Mouse (Mus musculus) cortical plate, adult 2 months (tissue): ENCODE measurements around the gene Mrpl57.

Experiments used
- CTCF ChIP-seq: fragments of 200-500 bp; IDR thresholded peaks from 2 replicates; pipeline ENCODE4 v1.5.1; 2011; ENCODE audit warnings: mild to moderate bottlenecking, control low read depth, low read length; ENCODE audit not compliant: insufficient read depth; ENCODE audit errors: extremely low read depth
- POLR2A ChIP-seq: fragments of 200-500 bp; IDR thresholded peaks from 2 replicates; pipeline ENCODE4 v1.6.1; 2011; ENCODE audit warnings: mild to moderate bottlenecking, low read length, control low read depth; ENCODE audit not compliant: insufficient read depth; ENCODE audit errors: extremely low read depth

GRCm38 (mm10) chr14:57877921-57878320 lies 51.9 kb downstream of the Mrpl57 start:
- TF ChIP-seq CTCF: no peak
- TF ChIP-seq POLR2A: no peak
